Mouse (Mus musculus) bone marrow macrophage, adult 2 months (primary cell): ENCODE data around the gene Mia2.

Experiments used
- CTCF ChIP-seq: IDR thresholded peaks from 2 replicates; pipeline ENCODE4 v1.5.1; 2012; ENCODE audit warnings: low read depth, mild to moderate bottlenecking, low read length, moderate library complexity
- POLR2A ChIP-seq: IDR thresholded peaks from 2 replicates; pipeline ENCODE4 v1.6.1; 2012; ENCODE audit warnings: mild to moderate bottlenecking, low read depth, low read length, borderline replicate concordance

GRCm38 (mm10) chr12:59162797-59163196 lies 67.2 kb downstream of the Mia2 start:
- TF ChIP-seq POLR2A, result no peak
- no peak for TF ChIP-seq CTCF
